Mouse (Mus musculus): ENCODE results near the gene Degs1. TPM values are rescaled to one million over a fixed set of nuclear protein-coding genes. Genes with fewer than 3 reads are reported as not detected.

The Degs1 gene
- total RNA-seq, 2 experiments from 2014 or later = 17.6 to 18.6 TPM

GRCm38 (mm10) chr1:182226261-182226660 lies 56.3 kb downstream of the Degs1 start:
- no peak for DNase-seq

Other genes with a start within 250 kb of the Degs1 start
- gene Srp9, start 158.1 kb downstream of the Degs1 start, total RNA-seq (2021) = 10 to 100 TPM; 34.6 to 37.0 TPM
- gene Vmn1r1, start 118.3 kb downstream of the Degs1 start, total RNA-seq (2021) = not detected
- gene Fbxo28, start 58.8 kb upstream of the Degs1 start, total RNA-seq (2021) = 10 to 100 TPM; 16.5 to 17.7 TPM
- 1 to 10 TPM; 8.5 to 8.6 TPM for gene Trp53bp2, start 126.4 kb upstream of the Degs1 start, total RNA-seq (2021)
- 10 to 100 TPM; 52.0 to 59.4 TPM for gene Capn2, start 234.8 kb upstream of the Degs1 start, total RNA-seq (2021)